Mouse (Mus musculus) small intestine, adult 2 months (tissue): ENCODE data around the gene Zfhx3.

Experiments
- CTCF ChIP-seq: fragments of 200-500 bp; IDR thresholded peaks from 2 replicates; pipeline ENCODE4 v1.5.1; 2012; ENCODE audit warnings: low read depth, mild to moderate bottlenecking, control low read depth, inconsistent platforms, low read length, moderate library complexity, mixed read lengths; ENCODE audit not compliant: insufficient replicate concordance, insufficient read length; ENCODE audit errors: extremely low read depth
- POLR2A ChIP-seq: fragments of 200-500 bp; IDR thresholded peaks from 2 replicates; pipeline ENCODE4 v1.6.1; 2012; ENCODE audit warnings: low read depth, mild to moderate bottlenecking, control low read depth, inconsistent platforms, low read length, moderate library complexity

DNA sequence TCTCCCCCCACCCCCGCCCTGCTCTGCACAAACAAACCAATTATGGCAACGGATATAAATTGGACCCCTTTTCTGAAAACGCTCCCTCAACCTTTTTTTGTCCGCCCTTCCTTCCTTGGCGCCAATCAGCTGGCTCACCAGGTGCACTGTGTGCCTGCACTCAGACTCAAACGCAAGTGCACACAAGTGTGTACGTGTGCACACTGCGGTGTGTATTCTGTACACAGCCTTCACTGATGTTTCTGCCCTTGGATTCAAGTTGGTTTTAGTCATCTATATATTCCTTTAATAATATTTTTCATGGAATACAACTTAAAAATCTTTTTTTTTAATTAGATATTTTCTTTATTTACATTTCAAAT lies 445.4 kb downstream of the Zfhx3 start:
- TF ChIP-seq CTCF (no peak), POLR2A (no peak)
